Mouse (Mus musculus): ENCODE measurements around the gene Lin28a. TPM values are rescaled to one million over a fixed set of nuclear protein-coding genes. Genes with fewer than 3 reads are reported as not detected.

Gene Lin28a
- total and polyA plus RNA-seq, 3 experiments, result not detected

DNA sequence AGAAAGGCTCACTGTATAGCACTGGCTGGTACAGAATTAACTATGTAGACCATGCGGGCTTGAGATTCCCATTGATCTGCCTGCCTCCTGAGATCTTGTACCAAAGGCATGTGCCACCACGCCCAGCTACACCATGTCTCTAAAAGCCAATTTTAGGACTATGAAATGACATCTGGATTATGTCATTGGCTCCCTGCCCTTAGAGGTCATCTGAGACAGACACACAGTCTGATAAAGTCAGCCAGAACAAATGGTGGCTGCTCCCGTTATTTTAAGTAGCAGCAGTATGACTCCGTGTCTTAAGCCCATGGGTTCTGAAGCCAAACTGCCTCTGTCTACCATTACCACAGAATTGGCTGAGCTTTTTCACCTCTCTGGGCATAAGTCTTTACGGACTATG lies 38.1 kb downstream of the Lin28a start:
- peak; percentile 48 for DNase-seq

DNA sequence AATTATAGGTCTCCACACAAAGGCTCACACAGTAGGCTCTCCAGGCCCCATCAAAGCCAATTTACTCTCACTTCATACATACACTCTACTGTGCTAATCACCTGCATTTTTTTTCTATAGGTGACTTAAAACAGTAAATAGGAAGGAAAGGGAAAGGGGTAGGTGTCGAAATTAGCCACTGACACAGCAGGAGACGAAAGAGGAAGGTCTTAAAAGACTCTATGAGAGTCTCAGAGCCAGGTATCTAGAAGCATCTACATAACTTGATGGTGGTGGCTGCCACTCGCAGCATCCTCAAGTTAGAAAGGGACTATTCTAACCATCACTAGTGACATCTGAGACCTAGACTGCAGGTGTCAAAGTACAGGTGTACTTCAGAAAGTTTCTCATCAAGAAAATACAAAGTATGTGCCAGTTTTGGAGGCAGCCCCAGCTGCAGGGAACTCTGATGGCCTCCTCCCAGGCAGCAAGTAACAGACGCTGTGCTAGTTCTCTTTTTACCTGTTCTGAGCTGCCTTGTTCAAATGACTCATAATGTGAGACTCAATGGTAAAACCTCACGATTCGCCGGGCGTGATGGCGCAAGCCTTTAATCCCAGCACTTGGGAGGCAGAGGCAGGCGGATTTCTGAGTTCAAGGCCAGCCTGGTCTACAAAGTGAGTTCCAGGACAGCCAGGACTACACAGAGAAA lies 40.5 kb downstream of the Lin28a start:
- DNase-seq, result no peak

DNA sequence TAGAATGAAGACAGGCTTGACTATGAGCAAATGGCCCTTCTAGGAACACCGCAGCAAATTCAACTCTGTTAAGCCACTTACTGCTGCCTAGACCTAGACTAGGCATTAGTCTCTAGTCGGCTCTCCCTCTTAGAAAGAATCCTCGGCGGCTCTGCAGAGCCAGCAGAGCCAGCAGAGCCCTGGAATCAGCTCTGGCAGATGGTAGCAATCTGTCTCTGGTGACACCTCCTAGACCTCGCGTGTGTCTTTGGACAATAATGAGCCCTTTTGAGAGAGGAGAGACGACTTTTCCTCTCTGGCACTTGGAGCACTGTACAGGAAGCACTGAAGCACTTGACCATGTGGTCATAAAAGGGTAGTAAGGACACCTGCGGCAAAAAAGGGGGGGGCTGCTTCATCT lies 46.9 kb downstream of the Lin28a start:
- DNase-seq, result no peak

DNA sequence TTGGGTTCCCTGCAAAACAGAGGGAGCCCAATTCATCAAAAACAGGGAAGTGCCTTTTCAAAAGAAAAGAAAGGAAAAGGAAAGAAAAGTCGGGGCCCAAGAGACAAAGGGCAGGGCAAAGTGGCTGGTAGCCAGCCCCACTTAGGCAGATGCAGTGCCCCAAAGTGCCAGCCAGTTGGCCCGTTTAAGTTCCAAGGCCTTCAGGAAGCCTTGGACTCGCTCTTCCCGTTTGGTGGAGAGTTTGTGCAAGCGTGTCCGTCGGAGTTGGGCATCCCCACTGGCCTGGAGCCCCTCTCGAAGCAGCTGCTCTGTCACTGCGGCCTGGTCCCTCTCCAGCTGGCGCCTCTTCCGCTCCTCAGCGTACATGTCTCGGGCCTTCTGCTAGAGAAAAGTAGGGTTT lies 47.8 kb downstream of the Lin28a start:
- DNase-seq, result no peak

DNA sequence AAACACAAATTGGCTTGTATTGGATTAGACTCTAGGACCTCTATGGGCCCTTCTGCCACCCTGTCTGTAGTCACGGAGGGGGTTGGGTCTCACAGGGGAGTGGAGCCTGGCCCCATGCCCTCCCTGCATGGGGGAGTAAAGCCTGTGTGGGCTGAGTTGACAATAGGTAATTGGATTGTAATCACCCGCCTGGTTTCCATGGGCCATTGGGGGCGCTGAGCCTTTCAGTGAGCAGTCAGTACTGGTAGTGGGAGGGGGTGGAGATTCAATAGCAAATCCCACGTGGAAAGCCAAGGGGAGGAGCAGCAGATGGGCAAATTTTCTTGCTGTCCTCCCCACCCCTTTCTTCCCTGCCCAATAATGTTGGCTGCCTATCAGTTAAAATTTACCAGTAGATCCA lies 48.4 kb downstream of the Lin28a start:
- no peak for DNase-seq

DNA sequence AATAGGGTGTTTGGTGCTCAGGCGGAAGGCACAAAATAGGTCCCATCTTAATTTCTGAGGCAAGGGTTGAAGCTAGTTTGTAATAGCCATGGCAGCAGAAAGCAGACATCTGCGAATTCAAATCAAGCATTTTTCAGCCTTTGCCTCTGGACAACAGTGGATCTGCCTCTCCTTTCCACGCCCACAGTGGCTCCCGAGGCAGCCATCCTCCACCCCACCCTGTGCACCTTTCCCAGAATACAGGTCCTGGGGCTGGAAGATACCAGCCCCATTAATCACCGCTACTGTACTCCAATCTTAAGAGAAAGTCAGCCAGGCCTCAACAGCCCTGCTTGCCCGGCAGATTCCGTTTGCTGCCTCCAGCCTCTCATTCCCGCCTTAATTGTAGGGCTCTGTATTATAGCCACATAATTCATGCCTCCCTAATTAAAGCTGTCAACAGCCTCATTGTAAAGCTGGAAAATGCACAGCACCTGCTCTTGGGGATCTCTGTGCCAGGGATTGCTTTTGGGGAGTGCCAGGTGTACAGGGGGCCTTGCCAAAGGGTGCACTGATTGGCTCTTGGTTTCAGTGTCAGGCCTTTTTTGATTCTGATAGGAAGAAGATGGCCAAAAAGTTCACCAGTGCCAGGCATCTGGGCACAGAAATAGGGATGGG lies 49.4 kb downstream of the Lin28a start:
- DNase-seq, result no peak

DNA sequence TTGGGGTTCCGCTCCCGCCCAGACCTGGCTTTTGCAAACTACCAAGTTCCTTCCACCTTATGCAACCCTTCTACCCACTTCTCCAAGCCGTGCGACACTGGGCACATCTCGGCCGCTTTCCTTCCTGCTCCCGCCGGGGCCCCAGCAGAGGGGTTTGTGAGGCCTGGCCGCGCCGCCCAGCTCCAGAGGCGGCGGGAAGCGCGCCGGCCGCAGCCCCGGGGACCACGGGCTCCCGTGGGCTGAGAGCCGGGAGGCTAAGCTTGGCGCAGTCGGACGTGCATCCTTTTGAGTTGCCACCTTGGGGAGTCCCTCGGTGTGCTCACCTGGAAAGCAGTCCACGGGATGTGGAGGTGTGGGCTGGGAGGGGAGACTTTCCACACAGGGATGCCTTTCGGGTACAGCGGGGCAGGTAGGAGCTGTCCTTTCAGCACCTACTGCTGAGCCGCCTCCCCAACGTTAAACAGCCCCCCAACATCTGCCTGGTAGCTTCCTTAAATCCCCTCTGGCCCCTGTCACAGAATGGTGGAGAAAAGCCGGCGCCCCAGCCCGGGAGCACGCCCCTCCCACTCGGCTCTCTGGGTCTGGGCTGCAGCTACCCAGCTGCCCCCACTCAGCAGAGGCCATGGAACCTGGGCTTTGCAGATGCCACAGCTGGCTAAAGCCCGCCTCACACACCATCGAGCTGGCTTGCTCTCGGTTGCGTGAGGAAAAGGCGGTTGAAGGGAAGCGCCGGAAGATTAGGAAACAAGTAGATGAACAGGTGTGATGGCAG lies 50.3 kb downstream of the Lin28a start, which contains the start of gene Hmgn2:
Gene Hmgn2, minus strand, starts transcription at position 501 of the 772 bp plus-strand sequence.
- peak; percentile 65 for DNase-seq

DNA sequence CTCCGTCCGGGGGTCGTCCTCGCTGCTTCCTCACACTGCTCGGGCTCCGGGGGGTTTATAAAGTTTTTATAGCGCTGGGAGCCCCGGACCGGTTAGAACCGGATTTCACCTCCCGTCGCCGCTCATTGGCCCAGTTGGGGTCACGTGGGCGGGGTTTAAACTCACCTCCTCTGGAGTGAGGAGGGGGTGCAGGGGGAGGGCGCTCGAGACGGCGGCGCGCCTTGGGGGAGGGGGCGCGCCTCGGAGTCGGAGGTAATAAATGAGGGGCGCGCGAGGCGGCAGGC lies 50.8 kb downstream of the Lin28a start:
- DNase-seq, result peak; percentile 92

DNA sequence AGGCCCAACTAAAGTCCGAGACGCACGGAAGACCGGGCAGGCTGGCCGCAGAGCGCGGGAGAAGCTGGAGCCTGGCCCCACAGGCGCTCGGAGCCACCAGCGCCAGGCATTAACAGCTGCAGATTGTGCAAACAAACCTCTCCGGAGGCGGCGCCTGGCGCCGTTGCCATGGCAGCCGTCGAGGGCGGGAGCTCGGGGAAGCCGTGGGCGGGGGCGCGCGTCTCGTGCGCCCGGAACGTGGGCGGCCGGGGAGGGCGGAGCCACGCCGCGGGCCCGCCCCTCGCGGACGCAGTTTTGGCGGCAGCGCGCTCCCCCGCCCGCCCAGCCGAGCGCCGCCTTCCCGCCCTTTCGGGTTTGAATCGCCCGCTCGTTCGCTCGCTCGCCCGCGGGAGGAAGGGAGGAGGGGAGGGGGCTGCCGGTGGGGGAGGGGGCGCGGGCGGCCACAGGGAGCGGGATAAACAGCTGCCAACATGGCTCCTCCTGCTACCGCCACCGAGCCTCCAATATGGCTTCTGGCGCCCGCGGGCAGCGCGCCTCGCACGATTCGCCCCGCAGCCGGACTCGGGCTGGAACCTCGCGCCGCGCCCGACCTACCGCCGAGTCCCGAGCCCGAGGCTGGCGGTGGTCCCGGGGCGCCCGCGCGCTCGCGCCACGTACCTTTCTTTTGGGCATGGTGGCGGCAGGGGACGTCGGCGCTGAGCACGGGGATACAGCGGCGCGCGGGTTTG lies 51.3 kb downstream of the Lin28a start:
- DNase-seq, result peak; percentile 98

DNA sequence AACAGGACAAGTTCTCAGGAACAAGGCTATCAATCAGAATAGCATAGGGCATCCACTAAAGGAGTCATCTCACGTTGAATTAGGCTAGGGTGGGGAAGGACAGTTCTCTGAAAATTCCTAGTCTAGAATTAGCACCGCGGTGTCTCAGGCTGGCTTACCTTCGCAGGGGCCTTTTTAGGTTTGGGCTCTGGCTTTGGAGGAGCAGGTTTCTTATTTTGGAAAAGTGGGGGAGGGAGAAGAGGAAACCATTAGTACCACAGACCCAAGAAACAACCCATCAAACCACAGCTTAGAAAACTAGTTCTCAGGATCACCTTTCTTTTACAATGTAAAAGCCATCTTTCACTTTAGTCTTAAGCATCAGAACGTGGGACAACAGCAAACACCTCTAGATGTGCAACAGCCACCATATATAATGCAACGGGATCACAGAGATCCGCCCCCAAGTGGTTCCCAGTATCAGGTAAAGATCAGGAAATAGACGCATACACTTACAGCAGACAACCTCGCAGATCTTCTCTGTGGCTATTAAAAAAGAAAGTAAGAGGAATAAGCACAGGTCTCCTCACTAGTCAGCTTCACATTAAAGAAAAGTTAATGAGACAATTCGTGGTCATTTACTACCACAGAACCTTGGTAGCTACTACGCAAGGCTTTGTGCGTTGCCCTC lies 52.2 kb downstream of the Lin28a start:
- DNase-seq, result no peak

DNA sequence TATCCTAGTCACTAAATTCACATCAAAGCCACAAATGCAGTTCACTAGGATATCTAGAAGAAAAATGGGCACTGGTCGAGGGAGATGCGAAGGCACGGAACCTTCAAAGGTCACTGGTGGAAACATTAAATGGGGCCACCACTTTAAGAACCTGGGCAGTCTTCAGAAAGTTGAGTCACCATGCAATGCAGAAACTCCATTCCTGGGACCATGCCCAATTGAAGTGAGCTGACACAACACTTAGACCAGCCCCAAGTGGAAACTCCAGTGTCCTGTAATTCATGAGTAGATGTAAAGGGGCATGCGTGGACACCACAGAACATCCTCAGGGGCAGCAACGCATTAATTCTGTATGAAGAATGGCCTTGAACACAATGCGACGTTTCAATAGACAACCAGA lies 56.1 kb downstream of the Lin28a start:
- peak; percentile 55 for DNase-seq

DNA sequence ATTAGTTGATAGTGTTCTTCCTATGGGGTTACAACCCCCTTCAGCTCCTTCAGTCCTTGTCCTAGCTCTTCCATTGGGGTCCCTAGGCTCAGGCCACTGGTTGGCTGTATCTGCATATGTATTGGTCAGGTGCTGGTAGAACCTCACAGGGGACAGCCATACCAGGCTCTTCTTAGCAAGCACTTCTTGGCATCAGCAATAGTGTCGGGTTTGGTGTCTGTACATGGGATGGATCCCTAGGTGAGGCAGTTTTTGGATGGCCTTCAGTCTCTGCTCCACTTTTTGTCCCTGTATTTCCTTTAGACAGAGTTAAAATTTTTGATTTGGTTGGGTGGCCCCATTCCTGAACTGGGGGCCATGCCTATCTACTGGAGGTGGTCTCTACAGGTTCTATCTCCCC lies 59.8 kb downstream of the Lin28a start:
- no peak for DNase-seq

DNA sequence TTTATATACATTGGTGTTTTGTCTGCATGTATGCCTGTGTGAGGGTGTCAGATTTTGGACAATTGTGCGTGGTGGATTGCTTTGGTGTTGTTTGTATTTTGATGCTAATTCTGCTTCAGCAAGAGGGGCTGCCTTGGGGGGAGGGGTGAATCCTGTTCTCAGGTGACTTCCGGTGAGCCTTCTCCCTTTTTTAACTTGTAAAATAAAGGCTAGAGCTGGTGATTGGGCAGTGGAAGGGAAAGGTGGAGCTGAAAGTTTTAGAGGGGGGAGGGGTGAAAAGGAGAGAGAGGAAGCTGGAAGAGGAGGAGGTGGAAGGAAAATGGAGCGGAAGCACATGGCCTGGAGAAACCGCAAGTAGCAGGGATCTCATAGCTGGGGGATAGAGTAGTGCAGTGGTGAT lies 62.3 kb downstream of the Lin28a start:
- DNase-seq, result no peak

Other genes starting within 250 kb of the Lin28a start
- 10 to 100 TPM; 12.2 to 16.6 TPM for gene Rps6ka1, start 131.0 kb downstream of the Lin28a start, total RNA-seq (2021)
- 19.3 and 20.6 TPM in 2 replicates for gene Rps6ka1, start 131.0 kb downstream of the Lin28a start, polyA plus RNA-seq (2012; rRNA removed)
- 100 to 1,000 TPM; 109 to 291 TPM for gene Hmgn2, start 50.2 kb downstream of the Lin28a start, total RNA-seq (2021)
- 15.8 and 16.8 TPM in 2 replicates for gene Hmgn2, start 50.2 kb downstream of the Lin28a start, polyA plus RNA-seq (2012; rRNA removed)
- gene Dhdds, start 17.9 kb downstream of the Lin28a start, total RNA-seq (2021), result 10 to 100 TPM; 43.9 to 49.4 TPM
- 17.9 and 23.3 TPM in 2 replicates for gene Dhdds, start 17.9 kb downstream of the Lin28a start, polyA plus RNA-seq (2012; rRNA removed)
- gene Zfp683, start 35.0 kb upstream of the Lin28a start, total RNA-seq (2021), result under 1 TPM in 1 of 2 experiments, not detected in 1; 0.21 TPM
- 0.98 and 1.1 TPM in 2 replicates for gene Zfp683, start 35.0 kb upstream of the Lin28a start, polyA plus RNA-seq (2012; rRNA removed)
- under 1 TPM; 0.14 to 0.46 TPM for gene Crybg2, start 42.0 kb upstream of the Lin28a start, total RNA-seq (2021)
- 0.12 and 0.21 TPM in 2 replicates for gene Crybg2, start 42.0 kb upstream of the Lin28a start, polyA plus RNA-seq (2012; rRNA removed)
- 10 to 100 TPM; 17.0 to 23.2 TPM for gene Cd52, start 76.2 kb upstream of the Lin28a start, total RNA-seq (2021)
- 9.5 and 9.7 TPM in 2 replicates for gene Cd52, start 76.2 kb upstream of the Lin28a start, polyA plus RNA-seq (2012; rRNA removed)
- gene Ubxn11, start 83.7 kb upstream of the Lin28a start, total RNA-seq (2021), result 1 to 10 TPM; 5.4 to 6.7 TPM
- 7.5 and 10.1 TPM in 2 replicates for gene Ubxn11, start 83.7 kb upstream of the Lin28a start, polyA plus RNA-seq (2012; rRNA removed)
- 100 to 1,000 TPM in 1 of 2 experiments, 10 to 100 TPM in 1; 99.6 to 109 TPM for gene Sh3bgrl3, start 109.9 kb upstream of the Lin28a start, total RNA-seq (2021)
- 380 and 502 TPM in 2 replicates for gene Sh3bgrl3, start 109.9 kb upstream of the Lin28a start, polyA plus RNA-seq (2012; rRNA removed)
- 10 to 100 TPM; 14.4 to 17.5 TPM for gene Cep85, start 168.3 kb upstream of the Lin28a start, total RNA-seq (2021)
- 27.3 and 36.1 TPM in 2 replicates for gene Cep85, start 168.3 kb upstream of the Lin28a start, polyA plus RNA-seq (2012; rRNA removed)
- not detected for gene Gm7534, start 184.2 kb upstream of the Lin28a start, total RNA-seq (2021)
- not detected in 2 replicates for gene Gm7534, start 184.2 kb upstream of the Lin28a start, polyA plus RNA-seq (2012; rRNA removed)
- gene Catsper4, start 208.5 kb upstream of the Lin28a start, total RNA-seq (2021), result not detected
- not detected in 2 replicates for gene Catsper4, start 208.5 kb upstream of the Lin28a start, polyA plus RNA-seq (2012; rRNA removed)
- under 1 TPM; 0.31 to 0.66 TPM for gene Cnksr1, start 219.6 kb upstream of the Lin28a start, total RNA-seq (2021)
- gene Cnksr1, start 219.6 kb upstream of the Lin28a start, polyA plus RNA-seq (2012; rRNA removed), result 0.03 and 0.08 TPM in 2 replicates
- gene E130218I03Rik, start 224.8 kb upstream of the Lin28a start, total RNA-seq (2021), result not detected
- 0.09 TPM in 1 of 2 replicates, not detected in the other for gene E130218I03Rik, start 224.8 kb upstream of the Lin28a start, polyA plus RNA-seq (2012; rRNA removed)
- gene Zfp593, start 226.8 kb upstream of the Lin28a start, total RNA-seq (2021), result 10 to 100 TPM in 1 of 2 experiments, 1 to 10 TPM in 1; 8.3 to 11.0 TPM
- gene Zfp593, start 226.8 kb upstream of the Lin28a start, polyA plus RNA-seq (2012; rRNA removed), result 11.1 and 13.0 TPM in 2 replicates
- not detected for gene Gm30191, start 228.1 kb upstream of the Lin28a start, total RNA-seq (2021)
- not detected in 2 replicates for gene Gm30191, start 228.1 kb upstream of the Lin28a start, polyA plus RNA-seq (2012; rRNA removed)
- gene Grrp1, start 235.3 kb upstream of the Lin28a start, total RNA-seq (2021), result 1 to 10 TPM; 6.2 to 9.3 TPM
- gene Grrp1, start 235.3 kb upstream of the Lin28a start, polyA plus RNA-seq (2012; rRNA removed), result 28.5 and 31.8 TPM in 2 replicates